Mouse (Mus musculus) neural tube, embryonic 11.5 days (tissue): ENCODE measurements at regions not wholly inside any gene's neighbourhood (a gene's known extent, or its start where the extent isn't known, plus 50 kb on each side); places are given as distances from the start of the nearest gene placed in this dataset.

ENCODE experiments used
- ATAC-seq: fragments of 200-750 bp; cut with Nextera tagmentation; 2 replicates; pipeline ENCODE4 v1.8.0; 2017; ENCODE audit warnings: moderate number of reproducible peaks, mild to moderate bottlenecking, moderate TSS enrichment, moderate library complexity; ENCODE audit not compliant: insufficient read depth, low FRiP score, low TSS enrichment
- DNase-seq: peaks from one replicate; pipeline ENCODE4 v3.0.0-alpha.2; 2015; ENCODE audit warnings: low spot score
- H3K27ac ChIP-seq: fragments of 300-500 bp; sonication (generic); 2 replicates; pipeline ENCODE4 v1.5.1; 2014; ENCODE audit warnings: low read depth, mild to moderate bottlenecking, low read length
- H3K27me3 ChIP-seq: fragments of 300-500 bp; sonication (generic); 2 replicates; pipeline ENCODE4 v1.6.1; 2014; ENCODE audit warnings: mild to moderate bottlenecking, low read length, mixed read lengths; ENCODE audit not compliant: control insufficient read depth, insufficient read depth
- H3K36me3 ChIP-seq: fragments of 300-500 bp; sonication (generic); 2 replicates; pipeline ENCODE4 v1.6.1; 2014; ENCODE audit warnings: mild to moderate bottlenecking, low read length, moderate library complexity, mixed read lengths; ENCODE audit not compliant: control insufficient read depth, insufficient read depth
- H3K4me1 ChIP-seq: fragments of 300-500 bp; sonication (generic); 2 replicates; pipeline ENCODE4 v1.6.1; 2014; ENCODE audit warnings: low read length, mixed read lengths; ENCODE audit not compliant: control insufficient read depth, insufficient read depth
- H3K4me2 ChIP-seq: fragments of 300-500 bp; sonication (generic); 2 replicates; pipeline ENCODE4 v1.6.1; 2014; ENCODE audit warnings: low read depth, mild to moderate bottlenecking, moderate library complexity
- H3K4me3 ChIP-seq: fragments of 300-500 bp; sonication (generic); 2 replicates; pipeline ENCODE4 v1.5.1; 2014; ENCODE audit warnings: low read depth, low read length
- H3K9ac ChIP-seq: fragments of 300-500 bp; sonication (generic); 2 replicates; pipeline ENCODE4 v1.6.1; 2014; ENCODE audit warnings: mild to moderate bottlenecking, low read length
- H3K9me3 ChIP-seq: fragments of 300-500 bp; sonication (generic); 2 replicates; pipeline ENCODE4 v1.6.1; 2016; ENCODE audit warnings: low read length; ENCODE audit not compliant: control insufficient read depth
- WGBS: fragments of 180-500 bp; shearing (Covaris S2); extraction: QIAGEN DNeasy Blood & Tissue Kit; methylation state at CpG from one replicate; pipeline ENCODE4 v1.1.7; 2014; 5-methylcytosine and 5-hydroxymethylcytosine counted together

- peak; percentile 11 for DNase-seq
- no peak for ATAC-seq
Measured at GRCm38 (mm10) chr19:50087277-50087676, 591.2 kb downstream of the Sorcs1 start.

GRCm38 (mm10) chr19:50077427-50078040 is 600.9 kb downstream of the Sorcs1 start:
- Histone ChIP-seq H3K4me1 (no peaks in the 10 kb centered on the region), H3K36me3 (no peaks in the 10 kb centered on the region), H3K9me3 (no peaks in the 10 kb centered on the region), H3K27me3 (no peaks in the 10 kb centered on the region), H3K4me2 (no peak overlapping the region), H3K4me3 (no peak overlapping the region), H3K27ac (no peak overlapping the region), H3K9ac (no peak overlapping the region)
- ATAC-seq (no peak), DNase-seq (no peak)
- whole genome bisulfite sequencing, result 85% methylated on average over 6 of the region's 6 CpGs

More at GRCm38 (mm10) chr19:50087277-50087676, 591.2 kb downstream of the Sorcs1 start:
- Histone ChIP-seq H3K4me3 (no peak overlapping the region), H3K36me3 (no peaks in the 10 kb centered on the region), H3K27ac (no peak overlapping the region), H3K9ac (no peak overlapping the region), H3K4me1 (no peaks in the 10 kb centered on the region), H3K9me3 (no peaks in the 10 kb centered on the region), H3K4me2 (no peak overlapping the region), H3K27me3 (no peaks in the 10 kb centered on the region)
- WGBS, result 42% methylated on average over 6 of the region's 6 CpGs

- no peaks in the 10 kb centered on the region for H3K9me3 ChIP-seq
- 80% methylated on average over 6 of the region's 6 CpGs for WGBS
- H3K36me3 ChIP-seq, result no peaks in the 10 kb centered on the region
- no peaks in the 10 kb centered on the region for H3K27me3 ChIP-seq
- no peak for ATAC-seq
- no peak overlapping the region for H3K27ac ChIP-seq
- H3K4me2 ChIP-seq, result no peak overlapping the region
- DNase-seq, result no peak
- H3K4me1 ChIP-seq, result no peaks in the 10 kb centered on the region
- H3K9ac ChIP-seq, result no peak overlapping the region
- no peak overlapping the region for H3K4me3 ChIP-seq
Measured at GRCm38 (mm10) chr19:50060448-50060847, 618.0 kb downstream of the Sorcs1 start.

- Histone ChIP-seq H3K36me3 (no peaks in the 10 kb centered on the region), H3K4me1 (no peaks in the 10 kb centered on the region), H3K9me3 (no peaks in the 10 kb centered on the region), H3K27ac (no peak overlapping the region), H3K9ac (no peak overlapping the region), H3K27me3 (no peaks in the 10 kb centered on the region), H3K4me3 (no peak overlapping the region), H3K4me2 (no peak overlapping the region)
- ATAC-seq (no peak), DNase-seq (no peak)
- WGBS, result 88% methylated on average over 2 of the region's 2 CpGs
Measured at GRCm38 (mm10) chr19:50052910-50053309, 625.5 kb downstream of the Sorcs1 start.

- Histone ChIP-seq H3K27me3 (no peaks in the 10 kb centered on the region), H3K9me3 (no peaks in the 10 kb centered on the region), H3K9ac (no peak overlapping the region), H3K4me2 (no peak overlapping the region), H3K4me3 (no peak overlapping the region), H3K36me3 (no peaks in the 10 kb centered on the region), H3K4me1 (no peaks in the 10 kb centered on the region), H3K27ac (no peak overlapping the region)
- ATAC-seq (no peak), DNase-seq (no peak)
- WGBS, result 76% methylated on average over 3 of the region's 3 CpGs
Measured at GRCm38 (mm10) chr19:50045761-50046160, 632.7 kb downstream of the Sorcs1 start.

- no peaks in the 10 kb centered on the region for H3K36me3 ChIP-seq
- H3K9ac ChIP-seq, result no peak overlapping the region
- H3K4me1 ChIP-seq, result no peaks in the 10 kb centered on the region
- no peaks in the 10 kb centered on the region for H3K9me3 ChIP-seq
- DNase-seq, result no peak
- no peak overlapping the region for H3K4me3 ChIP-seq
- ATAC-seq, result no peak
- H3K4me2 ChIP-seq, result no peak overlapping the region
- H3K27ac ChIP-seq, result no peak overlapping the region
- no peaks in the 10 kb centered on the region for H3K27me3 ChIP-seq
- WGBS, result 80% methylated on average over 2 of the region's 2 CpGs
Measured at GRCm38 (mm10) chr19:50013659-50014058, 664.8 kb downstream of the Sorcs1 start.

GRCm38 (mm10) chr19:50005248-50005647 is 673.2 kb downstream of the Sorcs1 start:
- no peaks in the 10 kb centered on the region for H3K9me3 ChIP-seq
- H3K4me1 ChIP-seq, result no peaks in the 10 kb centered on the region
- H3K27me3 ChIP-seq, result no peaks in the 10 kb centered on the region
- H3K4me3 ChIP-seq, result no peak overlapping the region
- no peak overlapping the region for H3K9ac ChIP-seq
- no peak overlapping the region for H3K27ac ChIP-seq
- DNase-seq (no peak), ATAC-seq (no peak)
- no peaks in the 10 kb centered on the region for H3K36me3 ChIP-seq
- H3K4me2 ChIP-seq, result no peak overlapping the region
- 70% methylated on average over 7 of the region's 7 CpGs for WGBS

GRCm38 (mm10) chr19:49985826-49986225 is 692.6 kb downstream of the Sorcs1 start:
- Histone ChIP-seq H3K36me3 (no peaks in the 10 kb centered on the region), H3K9ac (no peak overlapping the region), H3K27ac (no peak overlapping the region), H3K4me1 (no peaks in the 10 kb centered on the region), H3K4me2 (no peak overlapping the region), H3K27me3 (no peaks in the 10 kb centered on the region), H3K9me3 (no peaks in the 10 kb centered on the region), H3K4me3 (no peak overlapping the region)
- no peak for DNase-seq
- no peak for ATAC-seq
- WGBS, result 87% methylated on average over 2 of the region's 2 CpGs

GRCm38 (mm10) chr19:49966284-49966841 is 712.1 kb downstream of the Sorcs1 start:
- Histone ChIP-seq H3K36me3 (no peaks in the 10 kb centered on the region), H3K4me3 (no peak overlapping the region), H3K9me3 (no peaks in the 10 kb centered on the region), H3K4me1 (no peaks in the 10 kb centered on the region), H3K9ac (no peak overlapping the region), H3K4me2 (no peak overlapping the region), H3K27me3 (no peaks in the 10 kb centered on the region), H3K27ac (no peak overlapping the region)
- WGBS, result 85% methylated on average over 6 of the region's 6 CpGs
- no peak for DNase-seq
- no peak for ATAC-seq
